Mouse (Mus musculus) forebrain, embryonic 15.5 days (tissue): ENCODE data around the gene Ubap1. TPM values are rescaled to one million over a fixed set of nuclear protein-coding genes. Genes with fewer than 3 reads are reported as not detected.

Experiments used
- ATAC-seq: fragments of 200-750 bp; cut with Nextera tagmentation; replicated peaks from 2 replicates; pipeline ENCODE4 v1.8.0; 2017; ENCODE audit warnings: mild to moderate bottlenecking, moderate TSS enrichment, moderate library complexity
- H3K27ac ChIP-seq: fragments of 300-500 bp; sonication (generic); replicated peaks from 2 replicates; pipeline ENCODE4 v1.5.1; 2015; ENCODE audit warnings: mild to moderate bottlenecking, inconsistent platforms
- H3K27me3 ChIP-seq: fragments of 300-500 bp; sonication (generic); 2 replicates; pipeline ENCODE4 v1.6.1; 2015; ENCODE audit warnings: inconsistent platforms
- H3K36me3 ChIP-seq: fragments of 300-500 bp; sonication (generic); 2 replicates; pipeline ENCODE4 v1.6.1; 2015; ENCODE audit warnings: mild to moderate bottlenecking, inconsistent platforms
- H3K4me1 ChIP-seq: fragments of 300-500 bp; sonication (generic); 2 replicates; pipeline ENCODE4 v1.6.1; 2015; ENCODE audit warnings: inconsistent platforms
- H3K4me2 ChIP-seq: fragments of 300-500 bp; sonication (generic); replicated peaks from 2 replicates; pipeline ENCODE4 v1.6.1; 2015; ENCODE audit warnings: mild to moderate bottlenecking, inconsistent platforms
- H3K4me3 ChIP-seq: fragments of 300-500 bp; sonication (generic); 2 replicates; pipeline ENCODE4 v1.5.1; 2015; ENCODE audit warnings: mild to moderate bottlenecking, inconsistent platforms
- H3K9ac ChIP-seq: fragments of 300-500 bp; sonication (generic); replicated peaks from 2 replicates; pipeline ENCODE4 v1.6.1; 2015; ENCODE audit warnings: mild to moderate bottlenecking, inconsistent platforms
- H3K9me3 ChIP-seq: fragments of 300-500 bp; sonication (generic); 2 replicates; pipeline ENCODE4 v1.6.1; 2016; ENCODE audit warnings: inconsistent platforms
- WGBS: fragments of 180-500 bp; shearing (Covaris S2); methylation state at CpG from one replicate; pipeline ENCODE4 v1.1.7; 2015; ENCODE audit warnings: mixed read lengths; 5-methylcytosine and 5-hydroxymethylcytosine counted together
- polyA plus RNA-seq: library from polyadenylated mRNA; unstranded; fragments of >200 nt; fragmentation: Nextera tagmentation; extraction: Ambion mirVana; gene quantifications from 2 replicates; pipeline ENCODE4 v1.2.1, GENCODE M21; 2015

Ubap1 gene
- polyA plus RNA-seq, 1 experiment from 2014 or later: 73.5 TPM

DNA sequence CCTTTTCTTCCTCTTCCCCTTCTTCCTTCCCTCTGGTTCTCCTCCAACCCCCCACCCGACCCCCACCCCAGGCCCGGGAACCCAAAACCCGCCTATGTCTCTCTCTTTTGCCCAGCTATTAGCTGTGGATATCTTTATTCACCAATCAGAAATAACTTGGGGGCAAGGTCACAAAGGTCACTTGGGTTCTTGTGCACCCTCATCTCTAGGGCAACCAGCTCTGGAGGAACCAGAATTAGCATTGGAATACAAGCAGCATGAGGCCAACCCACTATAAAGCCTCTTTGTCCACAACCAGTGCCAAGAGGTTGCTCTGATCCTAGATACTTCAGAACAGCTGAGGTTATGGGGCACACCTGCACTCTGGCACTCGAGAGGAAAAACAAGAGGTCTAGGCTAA lies 19.3 kb upstream of the Ubap1 start:
- Histone ChIP-seq H3K4me2 (no peak overlapping the region), H3K4me1 (no peaks in the 10 kb centered on the region), H3K4me3 (no peak overlapping the region), H3K36me3 (no peaks in the 10 kb centered on the region), H3K27me3 (no peaks in the 10 kb centered on the region), H3K9ac (no peak overlapping the region), H3K9me3 (no peaks in the 10 kb centered on the region), H3K27ac (no peak overlapping the region)
- ATAC-seq: no peak
- WGBS: 55% methylated on average over 4 of the region's 4 CpGs

DNA sequence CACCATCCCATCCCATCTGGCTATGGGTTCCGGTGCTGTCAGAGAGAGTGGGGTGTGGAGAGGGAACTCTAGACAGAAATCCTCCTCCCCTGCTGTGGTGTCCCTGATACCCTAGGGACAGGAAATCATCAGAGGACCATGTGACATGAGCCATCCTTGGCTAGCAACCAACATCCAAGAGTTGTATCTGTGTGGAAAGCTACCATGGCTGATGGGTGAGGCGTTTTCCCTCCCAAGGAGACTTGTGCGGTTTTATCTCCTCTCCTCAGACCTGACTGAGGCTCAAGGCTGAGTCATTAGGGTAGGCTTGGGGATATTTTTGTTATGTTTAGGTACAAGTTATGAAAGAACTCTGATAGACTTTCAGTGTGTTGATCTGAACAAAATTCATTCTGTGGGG lies 17.7 kb upstream of the Ubap1 start:
- no peaks in the 10 kb centered on the region for H3K9me3 ChIP-seq
- H3K27me3 ChIP-seq: no peaks in the 10 kb centered on the region
- no peak overlapping the region for H3K4me2 ChIP-seq
- ATAC-seq: no peak
- H3K36me3 ChIP-seq: no peaks in the 10 kb centered on the region
- WGBS: 90% methylated on average over 3 of the region's 3 CpGs
- no peak overlapping the region for H3K9ac ChIP-seq
- H3K4me1 ChIP-seq: no peaks in the 10 kb centered on the region
- H3K4me3 ChIP-seq: no peak overlapping the region
- H3K27ac ChIP-seq: no peak overlapping the region

DNA sequence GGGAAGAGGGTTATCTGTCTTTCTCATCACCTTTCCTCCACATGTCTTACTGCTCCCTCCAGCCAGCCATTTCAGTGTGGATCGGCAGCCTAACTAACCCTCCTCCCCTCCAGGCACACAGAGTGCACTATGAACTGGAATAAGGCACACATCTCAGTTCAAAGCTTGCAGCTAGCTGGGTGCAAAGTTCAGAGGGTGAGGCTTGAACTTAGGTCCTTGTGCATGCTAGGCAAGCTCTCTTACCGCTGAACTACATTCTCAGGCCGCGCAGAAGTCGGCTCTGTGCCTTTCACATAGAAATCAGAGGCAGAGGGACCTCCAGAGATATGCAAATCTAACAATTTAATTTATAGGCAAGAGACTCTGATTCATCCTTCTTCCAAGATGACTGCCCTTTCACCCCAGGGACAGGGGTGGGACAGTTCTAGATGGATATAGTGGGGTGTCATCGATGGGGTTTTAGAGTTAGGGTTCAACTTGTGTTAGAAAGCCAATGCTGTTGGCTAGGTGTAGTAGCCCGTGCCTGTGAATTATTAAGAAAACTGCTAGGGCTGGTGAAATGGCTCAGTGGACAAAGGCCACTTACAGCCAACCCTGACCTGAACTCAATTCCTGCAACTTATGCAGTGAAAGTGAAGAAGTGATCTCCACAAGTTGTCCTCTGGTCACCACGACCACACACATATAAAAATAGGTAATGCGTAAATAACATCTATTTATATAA lies 16.9 kb upstream of the Ubap1 start:
- no peak overlapping the region for H3K27ac ChIP-seq
- WGBS: 88% methylated on average over 9 of the region's 9 CpGs
- no peak for ATAC-seq

DNA sequence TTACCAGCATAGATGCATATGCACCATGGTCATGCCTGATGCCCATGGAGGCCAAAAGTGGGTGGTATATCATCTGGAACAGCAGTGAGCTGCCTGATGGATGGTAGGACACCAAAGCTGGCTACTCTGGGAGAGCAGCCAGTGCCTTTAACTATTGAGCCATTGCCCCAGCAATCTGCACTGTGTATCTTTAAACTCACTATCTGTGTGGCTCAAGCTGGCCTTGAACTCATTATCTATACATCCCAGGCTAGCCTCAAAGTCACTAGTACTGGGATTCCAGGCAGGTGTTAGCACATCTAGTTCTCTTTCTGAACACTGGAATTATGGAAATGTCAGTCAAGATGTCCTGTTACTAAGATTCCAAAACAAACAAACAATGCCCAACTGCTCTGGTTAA lies 12.2 kb upstream of the Ubap1 start:
- Histone ChIP-seq H3K4me2 (no peak overlapping the region), H3K9me3 (no peaks in the 10 kb centered on the region), H3K4me1 (no peaks in the 10 kb centered on the region), H3K36me3 (no peaks in the 10 kb centered on the region), H3K9ac (no peak overlapping the region), H3K27me3 (no peaks in the 10 kb centered on the region), H3K27ac (no peak overlapping the region), H3K4me3 (no peak overlapping the region)
- no peak for ATAC-seq

More for the DNA sequence above, 16.9 kb upstream of the Ubap1 start:
- no peaks in the 10 kb centered on the region for H3K4me1 ChIP-seq
- H3K9me3 ChIP-seq: no peaks in the 10 kb centered on the region
- H3K9ac ChIP-seq: no peak overlapping the region
- no peak overlapping the region for H3K4me3 ChIP-seq
- no peaks in the 10 kb centered on the region for H3K27me3 ChIP-seq
- H3K4me2 ChIP-seq: no peak overlapping the region
- H3K36me3 ChIP-seq: no peaks in the 10 kb centered on the region

DNA sequence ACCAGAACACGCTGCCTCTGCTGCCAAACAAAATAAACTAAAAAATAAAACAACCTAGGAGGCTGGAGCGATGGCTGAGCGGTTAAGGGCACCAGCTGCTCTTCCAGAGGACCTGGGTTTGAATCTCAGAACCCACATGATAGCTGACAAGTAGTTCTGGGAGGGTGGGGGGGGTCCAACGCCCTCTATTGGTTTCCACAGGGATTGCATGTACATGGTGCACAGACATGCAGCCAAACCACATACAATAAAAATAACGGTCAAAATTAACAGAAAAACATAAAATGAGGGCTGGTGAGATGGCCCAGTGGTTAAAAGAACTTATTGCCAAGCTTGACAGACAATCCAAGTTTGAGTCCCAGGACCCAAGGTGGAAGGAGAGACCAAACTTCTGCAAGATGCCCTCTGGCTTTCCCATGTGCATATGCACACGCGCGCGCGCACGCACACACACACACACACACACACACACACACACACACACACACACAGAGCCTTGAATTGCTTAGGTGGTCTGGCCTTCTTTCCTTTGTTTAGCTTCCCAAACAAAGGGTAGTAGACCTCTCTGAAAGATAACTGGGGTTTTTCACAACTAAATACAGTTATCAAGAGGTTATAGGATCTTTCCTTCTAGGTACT lies 7.8 kb upstream of the Ubap1 start:
- WGBS: 84% methylated on average over 11 of the region's 11 CpGs
- Histone ChIP-seq H3K4me1 (no peaks in the 10 kb centered on the region), H3K4me2 (no peak overlapping the region), H3K9me3 (no peaks in the 10 kb centered on the region), H3K4me3 (no peak overlapping the region), H3K27me3 (no peaks in the 10 kb centered on the region), H3K36me3 (no peaks in the 10 kb centered on the region), H3K27ac (no peak overlapping the region), H3K9ac (no peak overlapping the region)
- no peak for ATAC-seq

DNA sequence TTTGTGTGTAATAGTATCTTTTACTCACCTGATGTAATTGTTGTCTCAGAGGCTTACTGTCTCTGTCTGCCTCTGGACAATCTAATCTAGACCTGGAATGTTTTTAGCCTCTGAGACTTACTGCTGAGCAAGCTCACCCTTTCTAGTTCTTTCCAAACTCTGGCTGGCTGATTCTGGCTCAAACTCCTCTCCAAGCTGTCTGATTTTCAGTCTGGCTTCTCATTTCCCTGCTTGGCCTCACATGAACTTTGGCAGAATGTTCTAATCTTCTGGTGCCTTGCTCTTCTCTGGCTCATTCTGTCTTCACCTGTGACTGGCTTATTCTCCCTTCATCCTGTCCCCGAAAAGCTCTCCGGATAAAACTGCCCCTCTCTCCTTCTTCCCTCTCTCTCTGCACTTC lies 2.8 kb upstream of the Ubap1 start:
- no peak overlapping the region for H3K4me3 ChIP-seq
- peaks cover 23% of the 10 kb centered on the region for H3K4me1 ChIP-seq
- no peak overlapping the region for H3K4me2 ChIP-seq
- 79% methylated on average over 2 of the region's 2 CpGs for WGBS
- no peaks in the 10 kb centered on the region for H3K36me3 ChIP-seq
- no peak overlapping the region for H3K9ac ChIP-seq
- H3K9me3 ChIP-seq: no peaks in the 10 kb centered on the region
- H3K27me3 ChIP-seq: no peaks in the 10 kb centered on the region
- no peak for ATAC-seq
- no peak overlapping the region for H3K27ac ChIP-seq

DNA sequence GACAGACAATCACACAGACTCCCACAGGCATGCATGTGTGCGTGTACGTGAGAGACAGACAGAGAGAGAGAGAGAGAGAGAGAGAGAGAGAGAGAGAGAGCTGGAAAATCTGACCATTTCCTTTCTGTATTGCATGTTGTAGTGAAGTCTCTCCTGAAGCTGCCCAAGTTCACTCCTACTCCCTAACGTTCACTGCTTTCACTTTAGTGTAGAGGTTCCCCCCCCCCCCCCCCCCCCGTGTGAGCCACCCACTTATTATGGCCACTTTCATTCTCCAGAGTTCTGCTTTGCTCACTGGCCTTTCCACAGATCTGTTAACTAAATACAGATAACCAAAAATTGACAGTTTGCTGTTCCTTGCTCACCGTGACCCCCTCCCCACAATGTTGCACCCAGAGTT lies 957 bp upstream of the Ubap1 start:
- WGBS: 33% methylated on average over 5 of the region's 5 CpGs
- Histone ChIP-seq H3K9me3 (no peaks in the 10 kb centered on the region), H3K4me1 (peaks cover 24% of the 10 kb centered on the region), H3K36me3 (no peaks in the 10 kb centered on the region; the same call in 1 of the 2 replicates), H3K4me2 (peak overlapping the region; percentile 57), H3K27me3 (no peaks in the 10 kb centered on the region), H3K9ac (no peak overlapping the region), H3K4me3 (peak overlapping the region; percentile 70), H3K27ac (no peak overlapping the region)
- ATAC-seq: no peak

DNA sequence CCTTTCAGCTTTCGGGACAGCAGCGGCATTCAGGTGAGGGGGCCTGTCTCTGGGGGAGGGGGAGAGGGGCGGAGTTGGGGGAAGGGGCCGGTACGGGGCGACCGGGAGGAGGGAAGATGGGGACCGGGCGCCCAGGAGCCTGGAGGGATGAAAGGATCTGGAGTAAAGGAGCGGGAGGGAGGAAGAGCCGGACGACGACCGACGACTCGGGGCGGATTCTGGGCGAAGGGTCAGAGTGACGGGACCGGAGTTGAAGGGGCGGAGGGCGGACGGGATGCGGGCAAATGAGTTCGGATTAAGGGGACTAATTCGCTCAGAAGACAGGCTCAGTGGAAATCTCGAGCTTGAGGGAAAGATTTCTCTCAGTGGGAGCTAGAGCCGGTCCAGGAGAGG lies 399 bp downstream of the Ubap1 start:
- peak overlapping the region; percentile 68 for H3K9ac ChIP-seq
- ATAC-seq: peak; percentile 83
- H3K4me1 ChIP-seq: peaks cover 24% of the 10 kb centered on the region
- WGBS: under 1% methylated on average over 28 of the region's 28 CpGs
- H3K4me2 ChIP-seq: peak overlapping the region; percentile 71
- H3K4me3 ChIP-seq: peak overlapping the region; percentile 70
- H3K9me3 ChIP-seq: no peaks in the 10 kb centered on the region
- H3K27me3 ChIP-seq: no peaks in the 10 kb centered on the region
- H3K27ac ChIP-seq: peak overlapping the region; percentile 96
- no peaks in the 10 kb centered on the region; the same call in 1 of the 2 replicates for H3K36me3 ChIP-seq

DNA sequence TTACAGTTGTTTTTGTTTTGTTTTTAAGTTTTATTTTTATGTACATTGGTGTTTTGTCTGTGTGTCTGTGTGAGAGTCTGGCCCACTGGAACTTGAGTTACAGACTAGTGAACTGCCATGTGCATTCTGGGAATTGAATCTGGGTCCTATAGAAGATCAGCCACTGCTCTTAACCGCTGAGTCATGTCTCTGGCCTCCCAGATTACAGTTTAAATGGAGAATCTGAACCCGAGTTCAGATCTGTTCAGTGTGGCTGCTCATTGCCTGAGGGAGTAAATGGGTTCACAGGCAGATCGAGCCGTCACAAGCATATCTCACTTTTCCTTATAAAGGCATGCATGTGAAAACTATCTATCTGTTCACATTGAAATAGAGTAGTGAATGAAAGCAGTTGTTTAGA lies 4.0 kb downstream of the Ubap1 start:
- Histone ChIP-seq H3K27me3 (no peaks in the 10 kb centered on the region), H3K36me3 (no peaks in the 10 kb centered on the region; the same call in none of the 2 replicates), H3K9me3 (no peaks in the 10 kb centered on the region), H3K27ac (no peak overlapping the region), H3K4me3 (no peak overlapping the region), H3K4me1 (peaks cover 36% of the 10 kb centered on the region), H3K9ac (no peak overlapping the region), H3K4me2 (no peak overlapping the region)
- no peak for ATAC-seq
- WGBS: 95% methylated on average over 4 of the region's 4 CpGs

DNA sequence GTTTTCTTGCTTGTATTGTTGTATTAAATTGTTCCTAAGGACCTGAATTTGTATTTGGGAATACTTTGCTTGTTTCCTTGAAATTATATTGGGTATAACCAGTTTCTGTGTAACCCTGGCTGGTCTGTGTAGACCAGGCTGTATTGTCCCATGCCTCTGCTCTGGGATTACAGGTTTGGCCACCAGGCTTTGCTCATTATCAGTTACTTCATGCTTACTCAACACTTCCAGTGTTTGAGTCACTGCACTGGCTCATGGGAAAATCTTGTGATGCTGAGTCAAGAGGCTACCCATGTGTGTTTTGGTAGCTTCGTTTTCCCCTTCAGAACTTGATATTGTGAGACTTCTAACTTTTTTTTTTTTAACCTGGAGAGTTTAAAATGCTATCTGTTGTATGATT lies 4.5 kb downstream of the Ubap1 start:
- H3K4me3 ChIP-seq: no peak overlapping the region
- H3K9ac ChIP-seq: no peak overlapping the region
- H3K4me1 ChIP-seq: peaks cover 31% of the 10 kb centered on the region
- ATAC-seq: no peak
- H3K4me2 ChIP-seq: no peak overlapping the region
- H3K36me3 ChIP-seq: no peaks in the 10 kb centered on the region; the same call in none of the 2 replicates
- H3K27ac ChIP-seq: no peak overlapping the region
- 100% methylated on average over 1 of the region's 1 CpGs for WGBS
- no peaks in the 10 kb centered on the region for H3K9me3 ChIP-seq
- no peaks in the 10 kb centered on the region for H3K27me3 ChIP-seq

DNA sequence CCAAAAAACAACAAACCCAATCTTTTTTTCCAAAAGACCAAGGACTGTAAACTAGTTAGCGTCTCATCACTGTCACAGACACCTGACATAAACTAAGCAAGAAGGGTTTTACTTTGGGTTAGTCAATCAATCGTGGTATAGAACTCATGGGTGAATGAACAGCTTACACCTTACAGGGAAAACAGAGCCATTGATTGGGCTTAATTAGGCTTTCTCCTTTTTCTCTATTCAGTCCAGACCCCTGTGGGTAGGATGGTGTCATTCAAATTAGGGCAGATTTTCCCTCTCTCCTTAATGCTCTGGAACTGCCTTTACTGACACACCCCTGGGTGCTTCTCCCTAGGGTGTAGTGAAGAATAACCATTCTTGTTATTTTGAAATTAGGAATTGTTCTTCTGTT lies 8.4 kb downstream of the Ubap1 start:
- WGBS: 11% methylated on average over 2 of the region's 2 CpGs
- no peak overlapping the region for H3K27ac ChIP-seq
- no peaks in the 10 kb centered on the region for H3K9me3 ChIP-seq
- peaks cover 15% of the 10 kb centered on the region for H3K4me1 ChIP-seq
- no peaks in the 10 kb centered on the region for H3K27me3 ChIP-seq
- no peak overlapping the region for H3K4me2 ChIP-seq
- no peak overlapping the region for H3K9ac ChIP-seq
- H3K4me3 ChIP-seq: no peak overlapping the region
- ATAC-seq: no peak
- H3K36me3 ChIP-seq: no peaks in the 10 kb centered on the region; the same call in 1 of the 2 replicates

DNA sequence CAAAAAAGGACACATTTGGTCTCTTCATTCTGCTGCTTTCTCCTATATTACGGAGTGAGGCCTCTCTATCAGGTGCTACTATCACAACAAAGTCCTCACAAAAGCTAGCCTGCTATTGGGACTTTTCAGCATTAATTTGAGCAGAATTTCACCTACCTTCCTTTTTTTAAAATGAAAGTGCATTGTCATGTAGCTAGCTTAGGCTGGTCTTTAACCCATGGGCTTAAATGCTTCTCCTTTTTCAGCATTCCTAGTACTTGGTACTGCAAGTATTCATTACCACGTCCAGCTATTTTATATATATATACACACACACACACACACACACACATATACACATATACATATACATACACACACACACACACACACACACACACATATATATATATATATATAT lies 9.9 kb downstream of the Ubap1 start:
- Histone ChIP-seq H3K9me3 (no peaks in the 10 kb centered on the region), H3K27me3 (no peaks in the 10 kb centered on the region), H3K36me3 (no peaks in the 10 kb centered on the region; the same call in 1 of the 2 replicates), H3K4me3 (no peak overlapping the region), H3K9ac (no peak overlapping the region), H3K27ac (no peak overlapping the region), H3K4me2 (no peak overlapping the region), H3K4me1 (peaks cover 15% of the 10 kb centered on the region)
- 91% methylated on average over 2 of the region's 2 CpGs for WGBS
- ATAC-seq: no peak

DNA sequence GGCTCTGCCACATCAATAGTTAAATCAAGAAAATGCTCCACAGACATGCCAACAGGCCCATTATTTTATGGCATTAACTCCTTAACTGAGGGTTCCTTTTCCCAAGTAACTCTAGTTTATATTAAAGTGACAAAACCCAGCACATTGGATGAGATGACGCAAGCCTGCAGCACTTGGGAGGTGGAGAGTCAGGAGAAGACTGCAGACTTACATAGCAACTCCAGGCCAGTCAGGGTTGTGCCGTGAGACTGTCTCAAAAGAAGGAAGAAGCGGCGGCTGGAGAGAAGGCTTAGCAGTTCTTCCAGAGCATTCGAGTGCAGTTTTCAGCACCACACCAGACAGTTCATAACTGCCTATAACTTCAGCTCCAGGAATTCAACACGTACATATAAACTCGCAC lies 10.6 kb downstream of the Ubap1 start:
- H3K4me3 ChIP-seq: no peak overlapping the region
- ATAC-seq: no peak
- no peak overlapping the region for H3K9ac ChIP-seq
- no peaks in the 10 kb centered on the region; the same call in 1 of the 2 replicates for H3K36me3 ChIP-seq
- no peak overlapping the region for H3K4me2 ChIP-seq
- peaks cover 15% of the 10 kb centered on the region for H3K4me1 ChIP-seq
- H3K27me3 ChIP-seq: no peaks in the 10 kb centered on the region
- no peak overlapping the region for H3K27ac ChIP-seq
- no peaks in the 10 kb centered on the region for H3K9me3 ChIP-seq
- WGBS: 95% methylated on average over 7 of the region's 7 CpGs
